Mouse (Mus musculus): ENCODE measurements around the gene Myo3b. TPM values are rescaled to one million over a fixed set of nuclear protein-coding genes. Genes with fewer than 3 reads are reported as not detected.

Myo3b gene
- total RNA-seq, 2 experiments from 2014 or later: not detected

GRCm38 (mm10) chr2:70352435-70353165 lies 313.7 kb downstream of the Myo3b start:
- no peak for DNase-seq (ENCODE audit: low spot score)

GRCm38 (mm10) chr2:70354056-70354455 lies 315.1 kb downstream of the Myo3b start:
- DNase-seq (ENCODE audit: low spot score): no peak

- DNase-seq (ENCODE audit: low spot score): no peak
Observed at GRCm38 (mm10) chr2:70355026-70355425, 316.1 kb downstream of the Myo3b start.

- no peak for DNase-seq (ENCODE audit: low spot score)
Observed at GRCm38 (mm10) chr2:70369421-70369820, 330.5 kb downstream of the Myo3b start.

- DNase-seq (ENCODE audit: low spot score): no peak
Observed at GRCm38 (mm10) chr2:70379341-70379740, 340.4 kb downstream of the Myo3b start.

- no peak for DNase-seq (ENCODE audit: low spot score)
Observed at GRCm38 (mm10) chr2:70379939-70380338, 341.0 kb downstream of the Myo3b start.

- DNase-seq (ENCODE audit: low spot score): peak; percentile 3
Observed at GRCm38 (mm10) chr2:70388645-70389044, 349.7 kb downstream of the Myo3b start.

- no peak for DNase-seq (ENCODE audit: low spot score)
Observed at GRCm38 (mm10) chr2:70389162-70389561, 350.2 kb downstream of the Myo3b start.

- DNase-seq (ENCODE audit: low spot score): no peak
Observed at GRCm38 (mm10) chr2:70397734-70398276, 358.9 kb downstream of the Myo3b start.

- DNase-seq (ENCODE audit: low spot score): no peak
Observed at GRCm38 (mm10) chr2:70399441-70400115, 360.7 kb downstream of the Myo3b start.

GRCm38 (mm10) chr2:70400321-70400720 lies 361.4 kb downstream of the Myo3b start:
- DNase-seq (ENCODE audit: low spot score): no peak

- no peak for DNase-seq (ENCODE audit: low spot score)
Observed at GRCm38 (mm10) chr2:70404301-70404700, 365.4 kb downstream of the Myo3b start.

- no peak for DNase-seq (ENCODE audit: low spot score)
Observed at GRCm38 (mm10) chr2:70406846-70407245, 367.9 kb downstream of the Myo3b start.

- DNase-seq (ENCODE audit: low spot score): no peak
Observed at GRCm38 (mm10) chr2:70407729-70408128, 368.8 kb downstream of the Myo3b start.

- no peak for DNase-seq (ENCODE audit: low spot score)
Observed at GRCm38 (mm10) chr2:70410298-70410885, 371.5 kb downstream of the Myo3b start.

- no peak for DNase-seq (ENCODE audit: low spot score)
Observed at GRCm38 (mm10) chr2:70412315-70412714, 373.4 kb downstream of the Myo3b start.

- no peak for DNase-seq (ENCODE audit: low spot score)
Observed at GRCm38 (mm10) chr2:70414386-70414785, 375.5 kb downstream of the Myo3b start.

- DNase-seq (ENCODE audit: low spot score): no peak
Observed at GRCm38 (mm10) chr2:70415521-70415920, 376.6 kb downstream of the Myo3b start.

GRCm38 (mm10) chr2:70419336-70419735 lies 380.4 kb downstream of the Myo3b start:
- DNase-seq (ENCODE audit: low spot score): no peak

GRCm38 (mm10) chr2:70421144-70421874 lies 382.4 kb downstream of the Myo3b start:
- DNase-seq (ENCODE audit: low spot score): no peak

- no peak for DNase-seq (ENCODE audit: low spot score)
Observed at GRCm38 (mm10) chr2:70425611-70426010, 386.7 kb downstream of the Myo3b start.

- DNase-seq (ENCODE audit: low spot score): no peak
Observed at GRCm38 (mm10) chr2:70443035-70443434, 404.1 kb downstream of the Myo3b start.

Data from gastrocnemius, adult 18-20 months (tissue).